Mouse (Mus musculus) heart, embryonic 12.5 days (tissue): ENCODE data around the gene Slc23a2. TPM values are rescaled to one million over a fixed set of nuclear protein-coding genes. Genes with fewer than 3 reads are reported as not detected.

Experiments used
- ATAC-seq: fragments of 200-750 bp; cut with Nextera tagmentation; 2 replicates; pipeline ENCODE4 v1.8.0; 2017; ENCODE audit warnings: moderate TSS enrichment, moderate library complexity; ENCODE audit not compliant: insufficient number of reproducible peaks, low FRiP score
- H3K27ac ChIP-seq: fragments of 300-500 bp; sonication (generic); 2 replicates; pipeline ENCODE4 v1.5.1; 2016; ENCODE audit warnings: mild to moderate bottlenecking, moderate library complexity; ENCODE audit not compliant: poor library complexity, severe bottlenecking
- H3K27me3 ChIP-seq: fragments of 300-500 bp; sonication (generic); replicated peaks from 2 replicates; pipeline ENCODE4 v1.6.1; 2016; ENCODE audit warnings: mild to moderate bottlenecking, moderate library complexity
- H3K36me3 ChIP-seq: fragments of 300-500 bp; sonication (generic); 2 replicates; pipeline ENCODE4 v1.6.1; 2016; ENCODE audit warnings: mild to moderate bottlenecking, moderate library complexity
- H3K4me1 ChIP-seq: fragments of 300-500 bp; sonication (generic); replicated peaks from 2 replicates; pipeline ENCODE4 v1.6.1; 2016; ENCODE audit warnings: mild to moderate bottlenecking
- H3K4me2 ChIP-seq: fragments of 300-500 bp; sonication (generic); 2 replicates; pipeline ENCODE4 v1.6.1; 2016; ENCODE audit warnings: mild to moderate bottlenecking, moderate library complexity
- H3K4me3 ChIP-seq: fragments of 300-500 bp; sonication (generic); 2 replicates; pipeline ENCODE4 v1.5.1; 2016; ENCODE audit warnings: mild to moderate bottlenecking
- H3K9ac ChIP-seq: fragments of 300-500 bp; sonication (generic); 2 replicates; pipeline ENCODE4 v1.6.1; 2016; ENCODE audit warnings: mild to moderate bottlenecking, moderate library complexity
- H3K9me3 ChIP-seq: fragments of 300-500 bp; sonication (generic); replicated peaks from 2 replicates; pipeline ENCODE4 v1.6.1; 2016; ENCODE audit warnings: mild to moderate bottlenecking, moderate library complexity
- WGBS: fragments of 180-500 bp; shearing (Covaris S2); methylation state at CpG from one replicate; pipeline ENCODE4 v1.1.7; 2016; 5-methylcytosine and 5-hydroxymethylcytosine counted together
- polyA plus RNA-seq: library from polyadenylated mRNA; unstranded; fragments of >200 nt; fragmentation: Nextera tagmentation; extraction: Ambion mirVana; gene quantifications from 2 replicates; pipeline ENCODE4 v1.2.1, GENCODE M21; 2016

The Slc23a2 gene
- polyA plus RNA-seq, 1 experiment from 2014 or later = 12.1 TPM

- Histone ChIP-seq H3K36me3 (no peaks in the 10 kb centered on the region), H3K27ac (no peak overlapping the region), H3K4me2 (no peak overlapping the region), H3K9me3 (no peaks in the 10 kb centered on the region), H3K4me1 (peaks cover 31% of the 10 kb centered on the region), H3K27me3 (no peaks in the 10 kb centered on the region), H3K4me3 (no peak overlapping the region), H3K9ac (no peak overlapping the region)
- 40% methylated on average over 2 of the region's 2 CpGs for WGBS
- no peak for ATAC-seq
Measured at GRCm38 (mm10) chr2:132133436-132133835, 11.5 kb downstream of the Slc23a2 start.

GRCm38 (mm10) chr2:132131266-132131665 is 13.6 kb downstream of the Slc23a2 start:
- Histone ChIP-seq H3K27ac (no peak overlapping the region), H3K9me3 (no peaks in the 10 kb centered on the region), H3K27me3 (no peaks in the 10 kb centered on the region), H3K36me3 (no peaks in the 10 kb centered on the region), H3K4me2 (peak overlapping the region; percentile 60), H3K4me1 (peaks cover 31% of the 10 kb centered on the region), H3K9ac (peak overlapping the region; percentile 35; the same call in 1 of the 2 replicates), H3K4me3 (peak overlapping the region; percentile 30)
- peak; percentile 80; the same call in 1 of the 2 replicates for ATAC-seq
- 7% methylated on average over 9 of the region's 9 CpGs for WGBS

- Histone ChIP-seq H3K27ac (no peak overlapping the region), H3K4me2 (no peak overlapping the region), H3K27me3 (no peaks in the 10 kb centered on the region), H3K9ac (no peak overlapping the region), H3K36me3 (no peaks in the 10 kb centered on the region), H3K4me1 (peaks cover 30% of the 10 kb centered on the region), H3K4me3 (no peak overlapping the region), H3K9me3 (no peaks in the 10 kb centered on the region)
- 88% methylated on average over 7 of the region's 7 CpGs for WGBS
- no peak for ATAC-seq
Measured at GRCm38 (mm10) chr2:132129980-132130379, 14.9 kb downstream of the Slc23a2 start.

GRCm38 (mm10) chr2:132129247-132129646 is 15.7 kb downstream of the Slc23a2 start:
- no peaks in the 10 kb centered on the region for H3K36me3 ChIP-seq
- peaks cover 23% of the 10 kb centered on the region for H3K4me1 ChIP-seq
- H3K27me3 ChIP-seq = no peaks in the 10 kb centered on the region
- no peak for ATAC-seq
- no peak overlapping the region for H3K4me2 ChIP-seq
- no peak overlapping the region for H3K27ac ChIP-seq
- H3K9ac ChIP-seq = no peak overlapping the region
- H3K4me3 ChIP-seq = no peak overlapping the region
- WGBS = 93% methylated on average over 7 of the region's 7 CpGs
- no peaks in the 10 kb centered on the region for H3K9me3 ChIP-seq

GRCm38 (mm10) chr2:132127904-132128303 is 17.0 kb downstream of the Slc23a2 start:
- WGBS = 66% methylated on average over 10 of the region's 10 CpGs
- H3K4me2 ChIP-seq = no peak overlapping the region
- ATAC-seq = no peak
- peaks cover 13% of the 10 kb centered on the region for H3K4me1 ChIP-seq
- H3K36me3 ChIP-seq = no peaks in the 10 kb centered on the region
- no peaks in the 10 kb centered on the region for H3K27me3 ChIP-seq
- no peak overlapping the region for H3K9ac ChIP-seq
- H3K9me3 ChIP-seq = no peaks in the 10 kb centered on the region
- no peak overlapping the region for H3K4me3 ChIP-seq
- H3K27ac ChIP-seq = no peak overlapping the region

GRCm38 (mm10) chr2:132126292-132126691 is 18.6 kb downstream of the Slc23a2 start:
- Histone ChIP-seq H3K4me1 (peaks cover 8% of the 10 kb centered on the region), H3K27me3 (no peaks in the 10 kb centered on the region), H3K4me3 (no peak overlapping the region), H3K9me3 (no peaks in the 10 kb centered on the region), H3K36me3 (no peaks in the 10 kb centered on the region), H3K9ac (no peak overlapping the region), H3K4me2 (no peak overlapping the region), H3K27ac (no peak overlapping the region)
- WGBS = 90% methylated on average over 1 of the region's 1 CpGs
- ATAC-seq = no peak

- ATAC-seq = no peak
- Histone ChIP-seq H3K9ac (no peak overlapping the region), H3K4me2 (no peak overlapping the region), H3K27me3 (no peaks in the 10 kb centered on the region), H3K27ac (no peak overlapping the region), H3K4me3 (no peak overlapping the region), H3K9me3 (no peaks in the 10 kb centered on the region), H3K36me3 (no peaks in the 10 kb centered on the region), H3K4me1 (0 out of 2 replicates have a peak, but pooled peaks cover 4% of the 10 kb centered on the region)
- 86% methylated on average over 4 of the region's 4 CpGs for WGBS
Measured at GRCm38 (mm10) chr2:132123063-132123462, 21.8 kb downstream of the Slc23a2 start.

GRCm38 (mm10) chr2:132121050-132121449 is 23.9 kb downstream of the Slc23a2 start:
- no peaks in the 10 kb centered on the region for H3K9me3 ChIP-seq
- 0 out of 2 replicates have a peak, but pooled peaks cover 4% of the 10 kb centered on the region for H3K4me1 ChIP-seq
- no peak for ATAC-seq
- no peak overlapping the region for H3K4me2 ChIP-seq
- H3K4me3 ChIP-seq = no peak overlapping the region
- no peaks in the 10 kb centered on the region for H3K36me3 ChIP-seq
- 82% methylated on average over 3 of the region's 3 CpGs for WGBS
- no peak overlapping the region for H3K9ac ChIP-seq
- no peaks in the 10 kb centered on the region for H3K27me3 ChIP-seq
- H3K27ac ChIP-seq = no peak overlapping the region

GRCm38 (mm10) chr2:132118646-132119045 is 26.3 kb downstream of the Slc23a2 start:
- H3K4me2 ChIP-seq = no peak overlapping the region
- 91% methylated on average over 1 of the region's 1 CpGs for WGBS

GRCm38 (mm10) chr2:132115936-132116335 is 29.0 kb downstream of the Slc23a2 start:
- Histone ChIP-seq H3K4me3 (no peak overlapping the region), H3K4me1 (peaks cover 12% of the 10 kb centered on the region), H3K9ac (no peak overlapping the region), H3K36me3 (no peaks in the 10 kb centered on the region), H3K9me3 (no peaks in the 10 kb centered on the region), H3K4me2 (no peak overlapping the region), H3K27me3 (no peaks in the 10 kb centered on the region), H3K27ac (no peak overlapping the region)
- 93% methylated on average over 5 of the region's 5 CpGs for WGBS
- ATAC-seq = no peak

More at GRCm38 (mm10) chr2:132118646-132119045, 26.3 kb downstream of the Slc23a2 start:
- Histone ChIP-seq H3K9ac (no peak overlapping the region), H3K27me3 (no peaks in the 10 kb centered on the region), H3K4me3 (no peak overlapping the region), H3K4me1 (peaks cover 6% of the 10 kb centered on the region; the same call in 1 of the 2 replicates), H3K36me3 (no peaks in the 10 kb centered on the region), H3K27ac (no peak overlapping the region), H3K9me3 (no peaks in the 10 kb centered on the region)
- no peak for ATAC-seq

GRCm38 (mm10) chr2:132115344-132115743 is 29.6 kb downstream of the Slc23a2 start:
- ATAC-seq = no peak
- 69% methylated on average over 6 of the region's 6 CpGs for WGBS
- H3K4me1 ChIP-seq = peaks cover 15% of the 10 kb centered on the region
- H3K9me3 ChIP-seq = no peaks in the 10 kb centered on the region
- H3K27me3 ChIP-seq = no peaks in the 10 kb centered on the region
- H3K4me2 ChIP-seq = no peak overlapping the region
- H3K36me3 ChIP-seq = no peaks in the 10 kb centered on the region
- H3K9ac ChIP-seq = no peak overlapping the region
- no peak overlapping the region for H3K27ac ChIP-seq
- H3K4me3 ChIP-seq = no peak overlapping the region
